Mouse (Mus musculus): Measurements from ENCODE around the gene Il16. TPM values are rescaled to one million over a fixed set of nuclear protein-coding genes. Genes with fewer than 3 reads are reported as not detected.

Gene Il16
- polyA plus RNA-seq, 1 experiment from 2014 or later, result 1.6 TPM

DNA sequence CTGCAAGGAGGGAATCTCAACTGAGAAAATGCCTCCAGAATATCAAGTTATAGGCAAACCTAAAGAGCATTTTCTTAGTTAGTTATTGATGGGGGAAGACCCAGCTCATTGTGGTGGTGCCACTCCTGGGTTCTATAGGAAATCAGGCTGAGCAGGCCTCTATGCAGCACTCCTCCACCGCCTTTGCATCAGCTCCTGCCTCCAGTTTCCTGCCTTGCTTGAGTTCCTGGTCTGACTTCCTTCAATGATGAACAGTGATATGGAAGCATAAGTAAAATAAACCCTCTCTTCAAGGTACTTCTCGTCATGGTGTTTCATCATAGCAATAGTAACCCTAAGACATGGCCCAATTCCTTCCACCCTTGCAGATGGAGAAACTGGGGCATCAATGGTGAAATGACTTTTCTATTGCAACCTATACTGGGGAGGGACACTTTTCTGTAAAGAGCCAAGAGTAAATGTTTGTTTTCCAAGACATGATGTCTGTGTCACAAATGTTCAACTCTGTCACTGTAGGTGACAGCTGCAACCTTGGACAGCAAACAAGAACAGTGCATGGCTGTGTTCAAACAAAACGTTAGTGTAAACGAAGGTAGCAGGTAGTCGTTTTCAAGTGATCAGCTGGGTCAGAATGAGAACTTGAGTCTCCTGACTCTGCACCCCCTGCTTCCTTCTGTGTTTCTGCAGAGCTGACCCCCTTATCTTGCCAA lies 77.4 kb downstream of the Il16 start:
- Histone ChIP-seq H3K36me3 (no peaks in the 10 kb centered on the region), H3K27me3 (no peaks in the 10 kb centered on the region), H3K9ac (no peak overlapping the region), H3K4me1 (replicated peaks) (no peaks in the 10 kb centered on the region), H3K4me2 (no peak overlapping the region), H3K27ac (no peak overlapping the region), H3K4me3 (no peak overlapping the region), H3K9me3 (no peaks in the 10 kb centered on the region)
- no peak for ATAC-seq (ENCODE audit: low FRiP score)
- 92% methylated on average over 5 of the region's 5 CpGs for WGBS

DNA sequence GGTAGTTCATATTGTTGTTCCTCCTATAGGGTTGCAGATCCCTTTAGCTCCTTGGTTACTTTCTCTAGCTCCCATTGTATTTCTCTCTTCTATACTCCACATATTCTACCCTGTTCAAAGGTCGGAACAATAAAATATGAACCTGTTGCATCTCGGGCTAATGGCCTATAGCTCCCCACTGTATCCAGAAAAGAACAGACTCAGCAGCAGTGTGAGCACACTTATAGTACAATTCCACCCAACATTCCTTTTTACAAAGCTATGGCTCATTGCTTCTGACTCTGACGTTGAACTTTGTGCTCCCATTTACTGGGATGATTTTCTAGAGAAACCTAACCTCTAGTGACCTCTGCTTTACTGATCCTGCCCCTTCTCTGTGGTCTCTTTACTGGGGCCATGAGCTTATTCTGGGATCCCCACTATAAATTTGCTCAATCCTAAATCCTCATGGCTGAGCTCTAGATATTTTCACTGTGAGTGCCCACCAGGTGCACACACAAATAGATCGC lies 79.4 kb downstream of the Il16 start:
- Histone ChIP-seq H3K9me3 (no peaks in the 10 kb centered on the region), H3K9ac (no peak overlapping the region), H3K36me3 (no peaks in the 10 kb centered on the region), H3K27ac (no peak overlapping the region), H3K4me3 (no peak overlapping the region), H3K27me3 (no peaks in the 10 kb centered on the region), H3K4me2 (no peak overlapping the region), H3K4me1 (replicated peaks) (no peaks in the 10 kb centered on the region)
- 83% methylated on average over 4 of the region's 4 CpGs for WGBS
- no peak for ATAC-seq (ENCODE audit: low FRiP score)

DNA sequence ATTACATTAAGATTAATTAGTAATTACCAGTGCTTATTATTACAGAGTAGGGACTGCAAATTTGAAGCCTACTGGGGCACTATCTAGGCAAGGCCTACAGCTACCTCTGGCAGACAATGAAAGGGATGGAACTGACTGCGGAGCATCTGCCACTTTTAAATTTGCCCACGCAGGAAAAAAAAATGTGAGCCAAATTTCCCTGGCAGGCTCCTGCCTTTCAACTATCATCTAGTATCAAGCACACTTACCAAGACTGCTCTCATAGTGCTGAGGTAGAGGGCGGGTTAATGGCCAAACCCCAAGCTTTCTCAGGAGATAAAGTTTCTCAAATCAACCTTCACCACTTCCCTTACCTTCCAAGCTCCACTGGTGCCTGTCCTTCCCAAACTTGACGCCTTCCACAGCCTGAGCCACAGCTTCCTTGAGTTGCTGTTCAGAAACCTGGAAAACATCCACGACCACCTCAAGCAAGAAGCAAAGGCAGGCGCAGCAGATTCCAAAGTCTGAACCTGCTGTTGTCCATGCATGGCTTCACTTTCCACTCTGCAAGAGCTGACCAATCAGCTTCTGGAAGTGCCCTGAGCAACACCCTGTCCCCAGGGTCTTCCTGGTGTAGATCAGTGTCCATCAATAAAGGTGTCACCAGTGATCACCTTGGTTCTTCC lies 82.7 kb downstream of the Il16 start:
- Histone ChIP-seq H3K9ac (no peak overlapping the region), H3K4me2 (no peak overlapping the region), H3K4me1 (replicated peaks) (no peaks in the 10 kb centered on the region), H3K4me3 (no peak overlapping the region), H3K36me3 (no peaks in the 10 kb centered on the region), H3K27me3 (no peaks in the 10 kb centered on the region), H3K9me3 (no peaks in the 10 kb centered on the region), H3K27ac (no peak overlapping the region)
- ATAC-seq (ENCODE audit: low FRiP score), result no peak
- 88% methylated on average over 6 of the region's 6 CpGs for WGBS

DNA sequence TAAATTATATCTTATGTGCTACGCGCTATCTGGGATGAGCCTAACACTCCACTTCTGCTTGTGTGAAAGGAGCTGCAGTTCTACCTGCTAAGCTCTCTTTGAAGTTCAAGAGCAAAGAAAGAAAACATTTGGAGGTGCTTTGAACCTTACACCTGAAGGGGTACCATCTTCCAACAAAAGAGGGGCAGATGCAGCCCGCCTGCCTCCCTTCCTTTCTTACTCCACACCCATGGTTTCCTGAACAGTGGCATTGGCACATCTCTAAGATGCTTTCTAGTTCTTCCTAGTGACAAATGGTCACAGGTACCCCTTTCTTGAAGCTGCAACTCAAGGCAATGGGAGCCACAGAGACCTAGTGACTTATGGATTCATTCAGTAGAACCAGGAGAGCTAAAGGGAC lies 83.8 kb downstream of the Il16 start:
- Histone ChIP-seq H3K4me1 (replicated peaks) (no peaks in the 10 kb centered on the region), H3K4me2 (no peak overlapping the region), H3K9me3 (no peaks in the 10 kb centered on the region), H3K27ac (no peak overlapping the region), H3K36me3 (no peaks in the 10 kb centered on the region), H3K4me3 (no peak overlapping the region), H3K9ac (no peak overlapping the region), H3K27me3 (no peaks in the 10 kb centered on the region)
- 98% methylated on average over 3 of the region's 3 CpGs for WGBS
- ATAC-seq (ENCODE audit: low FRiP score), result no peak

DNA sequence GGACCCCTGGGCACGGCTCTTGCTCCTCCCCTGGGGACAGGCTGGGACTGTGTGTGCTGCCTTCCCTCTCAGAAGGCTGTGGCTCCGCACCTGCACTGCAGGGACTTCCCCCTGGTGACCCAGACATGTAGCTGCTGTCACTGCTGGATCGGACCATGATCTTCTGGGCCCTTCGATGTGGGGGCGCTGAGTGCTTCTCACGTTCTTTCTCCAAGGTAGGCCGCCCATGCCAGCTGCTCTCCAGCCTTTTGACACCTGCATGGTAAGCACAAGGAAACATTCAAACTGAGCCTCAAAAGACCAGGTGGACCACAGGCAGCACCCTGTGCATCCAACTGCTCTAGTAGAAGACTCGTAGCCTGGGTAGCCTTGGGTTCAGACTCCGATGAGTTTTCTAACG lies 84.5 kb downstream of the Il16 start:
- H3K4me3 ChIP-seq, result no peak overlapping the region
- no peaks in the 10 kb centered on the region for H3K27me3 ChIP-seq
- 92% methylated on average over 10 of the region's 10 CpGs for WGBS
- no peak for ATAC-seq (ENCODE audit: low FRiP score)
- no peaks in the 10 kb centered on the region for H3K36me3 ChIP-seq
- no peaks in the 10 kb centered on the region for H3K9me3 ChIP-seq
- H3K27ac ChIP-seq, result no peak overlapping the region
- H3K4me1 ChIP-seq (replicated peaks), result no peaks in the 10 kb centered on the region
- no peak overlapping the region for H3K9ac ChIP-seq
- H3K4me2 ChIP-seq, result no peak overlapping the region

DNA sequence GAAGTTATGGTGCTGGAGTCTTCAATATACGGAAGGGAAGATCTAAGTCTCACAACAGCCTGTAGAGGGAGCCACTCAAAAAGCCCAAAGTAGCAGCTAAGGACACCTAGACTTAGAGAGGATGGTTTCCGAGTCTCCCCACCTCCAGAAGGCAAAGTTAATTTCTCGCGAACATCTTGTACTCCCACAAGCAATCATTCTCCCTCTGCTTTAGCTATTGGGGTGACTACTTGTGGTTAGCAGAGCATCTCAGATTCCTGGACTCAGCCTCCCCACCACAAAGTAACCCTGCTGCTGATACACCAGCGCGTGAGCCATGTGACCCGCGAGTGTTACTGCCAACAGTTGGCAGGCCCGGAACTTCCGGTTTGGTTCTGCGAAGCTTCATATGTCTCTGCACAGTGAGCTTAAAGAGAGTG lies 85.2 kb downstream of the Il16 start:
- Histone ChIP-seq H3K4me3 (no peak overlapping the region), H3K9ac (no peak overlapping the region), H3K36me3 (no peaks in the 10 kb centered on the region), H3K4me1 (replicated peaks) (no peaks in the 10 kb centered on the region), H3K9me3 (no peaks in the 10 kb centered on the region), H3K4me2 (no peak overlapping the region), H3K27me3 (no peaks in the 10 kb centered on the region), H3K27ac (no peak overlapping the region)
- ATAC-seq (ENCODE audit: low FRiP score), result no peak
- 93% methylated on average over 11 of the region's 11 CpGs for WGBS

DNA sequence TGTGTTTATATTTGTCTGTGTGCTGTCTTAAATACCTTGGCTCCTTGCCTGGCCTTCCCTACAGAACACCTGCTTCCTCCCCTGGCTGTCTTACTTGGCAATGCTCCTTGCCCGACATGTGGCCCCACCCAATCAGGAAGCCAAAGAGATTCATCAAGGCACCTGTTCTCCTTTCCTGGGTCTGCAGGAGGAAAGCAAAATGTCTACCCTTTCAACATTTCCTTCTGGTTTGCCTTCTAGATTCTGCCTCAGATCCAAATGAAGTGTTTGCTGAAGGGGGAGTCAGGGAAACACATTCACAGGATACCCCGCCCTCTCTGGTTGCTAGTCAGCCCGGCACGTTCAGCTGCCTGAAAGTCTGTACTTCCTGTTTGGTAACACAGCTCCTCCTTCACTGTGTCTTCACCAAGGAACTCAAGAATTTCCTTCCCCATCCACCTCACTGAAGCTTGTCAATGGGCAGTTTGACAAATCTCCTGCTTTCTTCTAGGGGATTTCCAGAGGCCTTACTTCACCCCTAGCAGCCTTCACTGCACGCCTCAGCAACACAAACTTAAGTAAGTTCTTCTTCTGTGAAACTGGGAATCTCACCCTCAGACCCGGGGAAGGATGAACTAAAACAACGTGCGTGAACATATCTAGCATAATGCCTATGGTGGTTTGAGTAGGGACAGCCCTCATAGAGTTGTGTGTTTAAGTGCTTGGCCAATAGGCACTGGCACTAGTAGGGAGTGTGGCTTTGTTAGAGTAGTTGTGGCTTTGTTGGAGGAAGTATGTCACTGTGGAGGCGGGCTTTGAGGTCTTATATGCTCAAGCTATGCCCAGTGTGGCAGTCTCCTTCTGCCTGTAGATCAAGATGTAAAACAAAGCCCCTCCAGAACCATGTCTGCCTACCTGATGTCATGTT lies 86.1 kb downstream of the Il16 start:
- Histone ChIP-seq H3K4me1 (replicated peaks) (no peaks in the 10 kb centered on the region), H3K4me3 (no peak overlapping the region), H3K9ac (no peak overlapping the region), H3K9me3 (no peaks in the 10 kb centered on the region), H3K27ac (no peak overlapping the region), H3K27me3 (no peaks in the 10 kb centered on the region), H3K36me3 (no peaks in the 10 kb centered on the region), H3K4me2 (no peak overlapping the region)
- 93% methylated on average over 9 of the region's 9 CpGs for WGBS
- ATAC-seq (ENCODE audit: low FRiP score), result no peak

DNA sequence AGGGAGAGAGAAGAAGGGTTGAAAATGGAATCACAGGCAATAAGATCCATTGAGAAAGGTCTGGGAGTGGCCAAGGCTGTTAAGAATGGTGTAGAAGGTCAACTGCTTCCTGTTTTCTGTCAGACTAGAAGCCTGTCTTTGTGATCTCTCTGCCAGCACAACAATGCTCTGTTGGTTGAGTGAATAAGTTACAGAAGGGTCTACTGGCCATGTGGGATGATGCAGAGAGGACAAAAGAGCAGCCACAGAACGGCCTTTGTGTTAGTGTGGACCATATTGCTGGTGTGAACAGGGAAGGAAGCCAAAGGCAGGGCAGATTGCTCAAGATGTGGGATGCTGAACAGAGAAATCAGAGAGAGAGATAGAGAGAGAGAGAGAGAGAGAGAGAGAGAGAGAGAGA lies 86.8 kb downstream of the Il16 start:
- no peak overlapping the region for H3K4me2 ChIP-seq
- no peak overlapping the region for H3K9ac ChIP-seq
- no peaks in the 10 kb centered on the region for H3K27me3 ChIP-seq
- no peaks in the 10 kb centered on the region for H3K36me3 ChIP-seq
- no peak overlapping the region for H3K27ac ChIP-seq
- H3K9me3 ChIP-seq, result no peaks in the 10 kb centered on the region
- WGBS, result 61% methylated on average over 1 of the region's 1 CpGs
- no peak overlapping the region for H3K4me3 ChIP-seq
- ATAC-seq (ENCODE audit: low FRiP score), result no peak
- H3K4me1 ChIP-seq (replicated peaks), result no peaks in the 10 kb centered on the region

DNA sequence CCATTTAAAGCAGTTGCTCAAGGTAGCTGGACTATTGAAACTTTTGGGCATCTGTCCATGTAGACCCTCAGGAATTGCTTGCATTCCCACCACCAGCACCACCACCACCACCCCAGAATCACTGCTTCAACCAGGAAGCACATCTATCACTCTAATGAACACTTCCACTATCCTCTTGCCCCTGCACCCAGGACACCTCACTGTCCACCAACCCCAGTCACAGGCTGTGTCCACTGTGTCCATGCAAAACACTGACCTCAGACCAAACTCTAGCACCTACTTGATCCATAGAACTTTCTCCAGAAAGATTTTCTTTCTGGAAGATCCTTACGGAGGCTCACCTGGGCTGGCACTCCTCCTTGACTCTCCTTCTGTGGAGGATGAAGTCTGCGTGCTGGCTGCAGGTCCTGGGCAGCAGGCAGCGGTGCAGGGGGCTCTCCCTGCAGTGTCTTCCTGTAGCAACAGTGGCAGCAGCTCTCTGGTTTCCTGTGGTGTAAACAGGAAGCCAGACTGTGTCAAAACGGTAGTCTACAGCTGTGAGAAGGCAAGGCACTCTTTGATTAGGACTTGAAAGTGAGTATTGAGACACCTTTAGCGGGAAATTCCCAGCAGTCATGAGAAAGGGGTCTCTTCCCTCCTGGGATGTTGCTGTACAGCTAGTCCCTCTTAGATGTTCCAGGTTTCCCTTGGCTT lies 90.4 kb downstream of the Il16 start:
- Histone ChIP-seq H3K9ac (no peak overlapping the region), H3K4me2 (no peak overlapping the region), H3K27me3 (no peaks in the 10 kb centered on the region), H3K27ac (no peak overlapping the region), H3K4me3 (no peak overlapping the region), H3K9me3 (no peaks in the 10 kb centered on the region), H3K36me3 (no peaks in the 10 kb centered on the region), H3K4me1 (replicated peaks) (no peaks in the 10 kb centered on the region)
- WGBS, result 80% methylated on average over 5 of the region's 5 CpGs
- ATAC-seq (ENCODE audit: low FRiP score), result no peak

DNA sequence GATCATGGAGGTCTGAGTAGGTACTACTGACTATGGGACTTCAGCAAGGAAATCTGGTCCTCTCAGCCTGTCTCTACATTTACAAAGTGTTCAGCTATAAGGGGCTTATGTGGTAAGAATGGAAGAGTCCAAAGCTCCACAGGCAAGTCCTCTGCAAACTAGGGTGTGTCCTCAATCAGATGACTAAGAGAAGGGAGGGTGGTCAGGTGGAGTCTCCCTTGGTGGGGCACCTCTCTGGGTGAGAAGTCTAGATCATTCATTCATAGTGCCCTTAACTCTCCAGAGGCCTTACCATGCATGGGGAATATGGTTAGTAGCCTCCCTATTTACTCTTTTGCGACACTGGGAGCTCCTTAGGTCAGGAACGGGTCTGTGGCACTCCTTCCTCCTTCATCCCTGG lies 91.3 kb downstream of the Il16 start:
- ATAC-seq (ENCODE audit: low FRiP score), result no peak
- H3K4me2 ChIP-seq, result no peak overlapping the region
- WGBS, result 86% methylated on average over 2 of the region's 2 CpGs

DNA sequence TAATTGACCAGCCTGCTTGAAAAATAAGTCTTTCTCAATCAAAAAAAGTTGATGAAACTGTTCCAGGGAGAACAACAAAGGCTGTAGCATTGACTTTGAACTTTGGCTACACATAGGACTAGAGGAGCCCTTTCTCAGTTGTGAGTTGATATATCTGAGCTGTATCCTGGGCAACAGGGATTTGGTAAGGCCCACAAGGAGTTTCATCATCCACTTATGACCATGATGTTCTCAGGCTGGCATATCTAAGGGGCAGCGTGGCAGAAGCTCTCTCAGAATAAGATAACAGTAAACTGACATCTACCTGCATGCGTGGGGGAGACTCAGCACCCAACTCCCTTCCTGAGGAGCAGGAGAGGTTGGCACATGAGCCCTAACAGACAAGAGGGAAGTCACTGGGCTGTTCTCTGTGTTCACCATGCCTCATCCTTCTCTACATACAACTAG lies 91.9 kb downstream of the Il16 start:
- Histone ChIP-seq H3K9me3 (no peaks in the 10 kb centered on the region), H3K27ac (no peak overlapping the region), H3K27me3 (no peaks in the 10 kb centered on the region), H3K9ac (no peak overlapping the region), H3K4me1 (replicated peaks) (no peaks in the 10 kb centered on the region), H3K36me3 (no peaks in the 10 kb centered on the region), H3K4me2 (no peak overlapping the region), H3K4me3 (no peak overlapping the region)
- no peak for ATAC-seq (ENCODE audit: low FRiP score)
- WGBS, result 90% methylated on average over 2 of the region's 2 CpGs

More for the DNA sequence above, 91.3 kb downstream of the Il16 start:
- H3K4me3 ChIP-seq, result no peak overlapping the region
- no peak overlapping the region for H3K27ac ChIP-seq
- no peaks in the 10 kb centered on the region for H3K27me3 ChIP-seq
- H3K4me1 ChIP-seq (replicated peaks), result no peaks in the 10 kb centered on the region
- H3K9me3 ChIP-seq, result no peaks in the 10 kb centered on the region
- H3K36me3 ChIP-seq, result no peaks in the 10 kb centered on the region
- no peak overlapping the region for H3K9ac ChIP-seq

DNA sequence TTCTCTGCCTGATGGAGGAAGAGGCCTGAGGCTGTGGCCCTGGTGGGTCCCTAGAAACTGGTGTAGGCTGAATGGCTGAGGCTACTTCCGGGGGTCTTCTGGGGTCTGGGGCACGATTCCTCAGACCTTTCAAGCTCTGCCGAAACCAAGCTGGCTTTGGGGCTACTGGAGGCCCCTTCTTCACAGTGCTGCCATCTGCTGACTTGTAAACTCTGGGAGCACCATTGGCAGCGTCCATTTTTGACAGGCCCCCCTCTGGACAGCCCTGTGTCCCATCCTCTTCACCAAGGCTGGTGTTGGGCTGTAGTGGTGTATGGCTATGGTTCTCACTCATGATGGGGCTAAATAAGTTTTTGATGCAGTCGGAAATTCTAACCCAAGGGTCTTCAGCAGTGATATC lies 93.0 kb downstream of the Il16 start:
- no peak for ATAC-seq (ENCODE audit: low FRiP score)
- WGBS, result 84% methylated on average over 5 of the region's 5 CpGs
- H3K9me3 ChIP-seq, result no peaks in the 10 kb centered on the region
- H3K9ac ChIP-seq, result no peak overlapping the region
- no peak overlapping the region for H3K4me3 ChIP-seq
- no peaks in the 10 kb centered on the region for H3K4me1 ChIP-seq (replicated peaks)
- no peaks in the 10 kb centered on the region for H3K27me3 ChIP-seq
- H3K36me3 ChIP-seq, result no peaks in the 10 kb centered on the region
- no peak overlapping the region for H3K4me2 ChIP-seq
- no peak overlapping the region for H3K27ac ChIP-seq
